Mouse (Mus musculus) ES-Bruce4 (cell line): ENCODE measurements around the gene Mocs2. TPM values are rescaled to one million over a fixed set of nuclear protein-coding genes. Genes with fewer than 3 reads are reported as not detected.

ENCODE experiments used
- H3K27ac ChIP-seq: 2 replicates; pipeline ENCODE4 v1.5.1; 2012; ENCODE audit warnings: low read length, inconsistent platforms; ENCODE audit not compliant: insufficient read depth
- H3K27me3 ChIP-seq: 2 replicates; pipeline ENCODE4 v1.6.1; 2012; ENCODE audit warnings: mild to moderate bottlenecking, low read length, inconsistent platforms; ENCODE audit not compliant: control insufficient read depth, poor library complexity, insufficient read depth, severe bottlenecking
- H3K36me3 ChIP-seq: 2 replicates; pipeline ENCODE4 v1.6.1; 2012; ENCODE audit warnings: inconsistent platforms, mild to moderate bottlenecking, low read length, moderate library complexity; ENCODE audit not compliant: control insufficient read depth, poor library complexity, insufficient read depth, severe bottlenecking
- H3K4me1 ChIP-seq: one replicate; pipeline ENCODE4 v1.8.1; 2011; ENCODE audit warnings: low read length; ENCODE audit not compliant: control insufficient read depth, insufficient read depth
- H3K4me3 ChIP-seq: 2 replicates; pipeline ENCODE4 v1.5.1; 2011; ENCODE audit warnings: low read depth, mild to moderate bottlenecking, low read length
- H3K9ac ChIP-seq: 2 replicates; pipeline ENCODE4 v1.6.1; 2012; ENCODE audit warnings: low read depth, mild to moderate bottlenecking, inconsistent platforms; ENCODE audit not compliant: poor library complexity, severe bottlenecking
- H3K9me3 ChIP-seq: replicated peaks from 2 replicates; pipeline ENCODE4 v1.6.1; 2012; ENCODE audit warnings: mild to moderate bottlenecking, low read length, inconsistent platforms; ENCODE audit not compliant: control insufficient read depth, poor library complexity, insufficient read depth, severe bottlenecking
- CTCF ChIP-seq: IDR thresholded peaks from one replicate; pipeline ENCODE4 v1.8.1; 2011; ENCODE audit warnings: low read depth, low read length
- EP300 ChIP-seq: IDR thresholded peaks from 2 replicates; pipeline ENCODE4 v1.6.1; 2011; ENCODE audit warnings: low read depth, low read length; ENCODE audit not compliant: insufficient read depth
- POLR2A ChIP-seq: IDR thresholded peaks from one replicate; pipeline ENCODE4 v1.8.1; 2011; ENCODE audit warnings: low read length; ENCODE audit not compliant: insufficient read depth
- polyA plus RNA-seq: library from polyadenylated mRNA; stranded (reverse); fragments of >200 nt; gene quantifications from 2 replicates; pipeline ENCODE4 v1.2.4, GENCODE M21; 2011; ENCODE audit warnings: low read depth; ENCODE audit not compliant: missing spikeins, insufficient read depth, insufficient read length

Gene Mocs2
- polyA plus RNA-seq, 1 experiment, result 27.8 TPM

DNA sequence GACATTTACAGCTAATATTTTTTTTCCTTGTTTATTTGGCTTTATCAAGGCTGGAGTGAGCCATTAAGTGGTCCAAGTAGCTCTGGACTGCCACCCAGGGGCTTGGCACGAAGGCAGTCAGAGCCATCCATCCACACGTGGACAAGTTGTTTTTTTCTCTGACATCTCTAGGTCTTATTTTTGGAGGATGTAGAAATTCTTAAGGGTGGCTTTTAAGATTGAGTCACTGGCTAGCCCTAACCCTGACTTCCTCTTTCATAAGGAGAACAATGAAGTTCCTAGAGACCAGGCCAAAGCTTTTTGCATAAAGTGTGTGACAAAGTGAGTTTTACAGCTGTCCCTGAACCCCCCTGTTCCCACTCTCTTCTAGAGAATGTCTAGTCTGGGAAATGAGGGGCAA lies 16.5 kb downstream of the Mocs2 start:
- Histone ChIP-seq H3K4me3 (no peak overlapping the region), H3K9ac (no peak overlapping the region), H3K36me3 (no peaks in the 10 kb centered on the region), H3K4me1 (no peaks in the 10 kb centered on the region), H3K27me3 (no peaks in the 10 kb centered on the region), H3K27ac (no peak overlapping the region), H3K9me3 (no peaks in the 10 kb centered on the region)
- TF ChIP-seq CTCF (no peak), POLR2A (no peak), EP300 (no peak)

DNA sequence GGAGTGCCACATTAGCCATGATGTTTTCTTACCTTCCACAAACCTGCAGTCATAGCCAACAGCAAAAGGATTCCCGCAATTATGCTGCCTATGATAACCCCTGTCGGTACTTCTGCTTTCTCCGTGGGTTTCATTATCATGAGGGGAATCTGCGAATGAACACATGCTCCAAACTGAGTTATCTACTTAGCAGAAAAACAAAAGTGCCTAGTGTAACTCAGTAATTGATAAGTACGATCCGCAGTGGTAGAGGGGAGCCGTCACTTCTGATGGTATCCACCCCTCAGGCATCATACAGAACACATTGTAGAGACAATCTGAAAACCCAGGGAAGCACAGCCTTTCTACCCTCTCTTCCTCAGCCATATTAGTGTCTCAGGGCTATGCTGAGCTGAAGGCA lies 19.0 kb downstream of the Mocs2 start:
- H3K9me3 ChIP-seq, result no peaks in the 10 kb centered on the region
- no peak overlapping the region for H3K27ac ChIP-seq
- no peaks in the 10 kb centered on the region for H3K27me3 ChIP-seq
- no peaks in the 10 kb centered on the region for H3K36me3 ChIP-seq
- H3K4me3 ChIP-seq, result no peak overlapping the region
- TF ChIP-seq EP300 (no peak), CTCF (no peak)
- H3K4me1 ChIP-seq, result no peaks in the 10 kb centered on the region
- no peak overlapping the region for H3K9ac ChIP-seq

DNA sequence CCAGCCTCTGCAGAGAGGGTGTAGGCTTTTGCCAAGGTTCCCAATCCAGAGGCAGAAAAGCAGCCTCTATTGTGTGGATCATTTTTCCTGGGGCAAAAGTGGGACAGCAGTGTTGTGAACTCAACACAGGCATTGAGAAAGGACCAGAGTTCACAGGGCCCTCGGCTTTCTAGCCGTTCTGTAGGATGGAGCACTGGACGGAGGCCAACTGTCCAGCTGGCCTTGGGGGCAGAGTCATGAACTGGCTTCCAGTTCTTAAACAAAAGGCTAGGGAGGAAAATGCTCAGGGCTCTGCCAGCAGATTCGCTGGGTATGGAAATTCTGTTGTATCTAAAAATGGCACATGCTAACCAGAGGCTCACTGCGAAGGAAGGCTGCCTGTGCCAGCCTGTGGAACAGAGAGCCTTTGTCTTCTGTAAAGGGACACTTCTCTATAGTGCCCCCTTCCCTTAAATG lies 20.5 kb downstream of the Mocs2 start:
- Histone ChIP-seq H3K36me3 (no peaks in the 10 kb centered on the region), H3K27me3 (no peaks in the 10 kb centered on the region), H3K27ac (no peak overlapping the region), H3K9ac (no peak overlapping the region), H3K9me3 (no peaks in the 10 kb centered on the region), H3K4me1 (no peaks in the 10 kb centered on the region), H3K4me3 (no peak overlapping the region)
- TF ChIP-seq POLR2A (no peak), EP300 (no peak), CTCF (no peak)

DNA sequence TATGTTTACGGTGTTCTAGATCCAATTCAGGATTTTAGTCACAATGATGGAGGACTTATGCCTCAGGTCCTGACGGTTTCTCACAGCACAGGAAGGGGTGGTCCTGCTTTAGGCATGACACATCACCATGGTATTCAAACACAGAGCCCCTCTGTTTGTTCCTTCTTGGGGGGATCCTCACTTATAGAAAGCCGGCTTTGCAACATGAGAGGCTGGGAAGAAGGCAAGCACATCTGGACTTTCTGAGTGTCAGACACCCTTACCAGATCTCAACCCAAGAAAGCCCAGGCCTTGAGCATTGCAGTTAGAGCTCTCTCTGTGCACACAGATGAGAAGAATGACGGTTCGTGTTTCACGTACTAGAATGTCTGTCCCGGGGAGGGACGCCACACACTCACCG lies 21.1 kb downstream of the Mocs2 start:
- Histone ChIP-seq H3K4me1 (no peaks in the 10 kb centered on the region), H3K27me3 (no peaks in the 10 kb centered on the region), H3K27ac (no peak overlapping the region)

DNA sequence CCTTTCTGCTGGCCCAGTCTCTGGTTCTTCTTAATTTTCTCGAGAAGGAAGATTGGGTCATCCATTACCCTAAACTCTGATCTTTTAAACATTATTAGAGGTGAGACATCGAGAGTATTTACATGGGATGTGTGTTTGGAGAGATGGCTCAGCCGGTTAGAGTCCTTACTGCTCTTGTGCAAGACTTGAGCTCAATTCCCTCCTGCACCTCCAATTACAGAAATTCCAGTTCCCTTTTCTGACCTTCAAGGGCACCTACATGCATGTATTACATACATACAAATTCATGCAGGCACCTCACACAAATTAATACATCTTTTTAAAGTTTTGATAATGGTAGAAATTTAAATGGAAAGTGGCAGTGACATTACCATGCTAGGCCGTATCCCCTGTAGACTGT lies 22.5 kb downstream of the Mocs2 start:
- Histone ChIP-seq H3K4me3 (no peak overlapping the region), H3K4me1 (no peaks in the 10 kb centered on the region), H3K9ac (no peak overlapping the region), H3K27me3 (no peaks in the 10 kb centered on the region), H3K36me3 (no peaks in the 10 kb centered on the region), H3K27ac (no peak overlapping the region), H3K9me3 (no peaks in the 10 kb centered on the region)
- no peak for TF ChIP-seq CTCF
- TF ChIP-seq POLR2A, result no peak
- no peak for TF ChIP-seq EP300

More for the DNA sequence above, 21.1 kb downstream of the Mocs2 start:
- no peaks in the 10 kb centered on the region for H3K36me3 ChIP-seq
- H3K4me3 ChIP-seq, result no peak overlapping the region
- no peaks in the 10 kb centered on the region for H3K9me3 ChIP-seq
- H3K9ac ChIP-seq, result no peak overlapping the region
- TF ChIP-seq POLR2A, result no peak
- no peak for TF ChIP-seq EP300
- TF ChIP-seq CTCF, result no peak

DNA sequence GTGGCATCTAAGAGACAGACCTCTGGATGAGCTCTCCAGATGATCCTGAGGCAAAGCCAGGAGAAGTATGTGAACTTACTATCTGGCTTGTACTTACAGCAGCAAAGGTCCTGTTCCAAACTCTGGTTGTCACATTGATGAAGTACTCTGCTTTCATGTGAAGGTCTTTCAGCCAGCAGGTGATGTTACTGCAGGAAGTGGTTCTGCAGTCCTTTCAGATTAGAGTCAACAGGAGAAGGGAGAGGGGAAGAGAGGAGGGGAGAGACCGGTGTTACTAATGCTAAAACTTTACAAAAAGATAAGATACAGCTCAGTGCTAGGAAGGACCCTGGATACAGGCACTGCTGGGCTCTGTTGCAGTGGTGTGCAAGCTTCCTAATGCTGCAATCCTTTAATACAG lies 25.3 kb downstream of the Mocs2 start:
- Histone ChIP-seq H3K27me3 (no peaks in the 10 kb centered on the region), H3K36me3 (no peaks in the 10 kb centered on the region), H3K27ac (no peak overlapping the region), H3K9me3 (no peaks in the 10 kb centered on the region), H3K4me1 (no peaks in the 10 kb centered on the region), H3K4me3 (no peak overlapping the region), H3K9ac (no peak overlapping the region)
- TF ChIP-seq CTCF, result no peak
- no peak for TF ChIP-seq EP300
- TF ChIP-seq POLR2A, result no peak
